Mouse (Mus musculus) heart, postnatal 0 days (tissue): ENCODE measurements around the gene Rprd2.

Experiments used
- CTCF ChIP-seq: IDR thresholded peaks from 2 replicates; pipeline ENCODE4 v1.5.1; 2016; ENCODE audit warnings: antibody characterized with exemption, control low read depth, low read depth
- EP300 ChIP-seq: IDR thresholded peaks from 2 replicates; pipeline ENCODE4 v1.6.1; 2016; ENCODE audit warnings: antibody characterized with exemption, low read depth

DNA sequence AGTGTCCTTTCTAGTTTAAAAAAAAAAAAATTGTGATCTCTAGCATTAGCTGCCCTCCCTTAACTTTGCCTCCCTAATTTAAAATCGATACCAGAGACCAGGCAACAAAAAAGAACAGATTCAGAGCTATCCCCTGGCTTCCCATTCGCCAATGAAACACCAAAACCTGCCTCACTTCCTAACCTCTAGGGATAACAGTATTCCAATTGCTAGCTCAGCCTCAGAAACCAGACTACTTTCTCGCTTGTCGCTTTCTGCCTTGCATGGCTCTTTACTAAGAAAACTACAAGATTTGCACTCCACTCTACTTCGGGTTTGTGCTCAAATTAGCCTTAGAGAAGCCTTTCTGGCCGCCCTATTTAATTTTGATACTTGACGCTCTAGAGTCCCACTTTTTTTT is 37.5 kb upstream of the Rprd2 start:
- no peak for TF ChIP-seq EP300
- TF ChIP-seq CTCF = no peak
